Mouse (Mus musculus) heart, postnatal 0 days (tissue): ENCODE measurements around the gene Hs3st6. TPM values are rescaled to one million over a fixed set of nuclear protein-coding genes. Genes with fewer than 3 reads are reported as not detected.

ENCODE experiments used
- ATAC-seq: fragments of 200-750 bp; cut with Nextera tagmentation; 2 replicates; pipeline ENCODE4 v1.8.0; 2017; ENCODE audit warnings: low read depth, moderate number of reproducible peaks, moderate library complexity; ENCODE audit not compliant: insufficient read depth
- DNase-seq: peaks from one replicate; pipeline ENCODE4 v3.0.0-alpha.2; 2016; ENCODE audit warnings: low spot score
- H3K27ac ChIP-seq: fragments of 300-500 bp; sonication (generic); 2 replicates; pipeline ENCODE4 v1.5.1; 2014; ENCODE audit warnings: low read depth, mild to moderate bottlenecking
- H3K27me3 ChIP-seq: fragments of 300-500 bp; sonication (generic); 2 replicates; pipeline ENCODE4 v1.6.1; 2014; ENCODE audit warnings: low read length, mixed read lengths; ENCODE audit not compliant: control insufficient read depth, insufficient read depth
- H3K36me3 ChIP-seq: fragments of 300-500 bp; sonication (generic); replicated peaks from 2 replicates; pipeline ENCODE4 v1.6.1; 2014; ENCODE audit warnings: low read length, mixed read lengths; ENCODE audit not compliant: control insufficient read depth, insufficient read depth
- H3K4me1 ChIP-seq: fragments of 300-500 bp; sonication (generic); 2 replicates; pipeline ENCODE4 v1.6.1; 2014; ENCODE audit warnings: antibody characterized with exemption; ENCODE audit not compliant: control insufficient read depth, insufficient read depth
- H3K4me2 ChIP-seq: fragments of 300-500 bp; sonication (generic); 2 replicates; pipeline ENCODE4 v1.6.1; 2014; ENCODE audit warnings: low read depth, mild to moderate bottlenecking, low read length, moderate library complexity
- H3K4me3 ChIP-seq: fragments of 300-500 bp; sonication (generic); 2 replicates; pipeline ENCODE4 v1.5.1; 2014; ENCODE audit warnings: low read depth, low read length
- H3K9ac ChIP-seq: fragments of 300-500 bp; sonication (generic); replicated peaks from 2 replicates; pipeline ENCODE4 v1.6.1; 2014; ENCODE audit warnings: low read depth, low read length, mixed read lengths
- H3K9me3 ChIP-seq: fragments of 300-500 bp; sonication (generic); replicated peaks from 2 replicates; pipeline ENCODE4 v1.6.1; 2016; ENCODE audit warnings: low read length; ENCODE audit not compliant: control insufficient read depth
- CTCF ChIP-seq: IDR thresholded peaks from 2 replicates; pipeline ENCODE4 v1.5.1; 2016; ENCODE audit warnings: antibody characterized with exemption, control low read depth, low read depth
- EP300 ChIP-seq: IDR thresholded peaks from 2 replicates; pipeline ENCODE4 v1.6.1; 2016; ENCODE audit warnings: antibody characterized with exemption, low read depth
- WGBS: fragments of 180-500 bp; shearing (Covaris S2); extraction: QIAGEN DNeasy Blood & Tissue Kit; methylation state at CpG from one replicate; pipeline ENCODE4 v1.1.7; 2014; 5-methylcytosine and 5-hydroxymethylcytosine counted together
- polyA plus RNA-seq: library from polyadenylated mRNA; unstranded; fragments of >200 nt; fragmentation: Nextera tagmentation; extraction: Ambion mirVana; gene quantifications from 2 replicates; pipeline ENCODE4 v1.2.1, GENCODE M21; 2015
- total RNA-seq: library from RNA; depleted of rRNA; stranded (reverse); fragments of >200 nt; gene quantifications from 2 replicates; pipeline ENCODE4 v1.2.3, GENCODE M21; 2014; ENCODE audit warnings: low replicate concordance

Hs3st6 gene
- total and polyA plus RNA-seq, 2 experiments from 2014 or later = 0.14 to 0.23 TPM

DNA sequence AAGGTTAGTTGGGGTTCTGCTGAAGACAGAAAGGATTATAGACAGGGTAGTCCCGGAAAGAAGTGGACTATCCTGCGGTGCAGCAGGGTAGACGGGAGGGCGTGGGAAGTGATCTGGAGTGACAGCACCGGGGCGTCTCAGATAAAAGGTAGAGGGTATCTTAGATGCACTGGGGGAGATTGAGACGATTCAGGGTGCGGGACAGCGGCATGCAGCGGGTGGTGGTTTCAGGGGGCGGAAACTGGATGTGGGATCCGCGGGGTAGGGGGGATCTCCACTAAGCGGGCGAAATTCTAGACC lies 29.0 kb upstream of the Hs3st6 start:
- ATAC-seq (peak; percentile 7; the same call in 1 of the 2 replicates), DNase-seq (no peak)
- peak overlapping the region; percentile 91 for H3K4me3 ChIP-seq
- H3K9me3 ChIP-seq = no peaks in the 10 kb centered on the region
- H3K9ac ChIP-seq = peak overlapping the region; percentile 93
- WGBS = 1% methylated on average over 15 of the region's 15 CpGs
- H3K36me3 ChIP-seq = peaks cover 16% of the 10 kb centered on the region
- H3K4me2 ChIP-seq = peak overlapping the region; percentile 76
- no peaks in the 10 kb centered on the region for H3K27me3 ChIP-seq
- peaks cover 27% of the 10 kb centered on the region; the same call in 1 of the 2 replicates for H3K4me1 ChIP-seq
- H3K27ac ChIP-seq = peak overlapping the region; percentile 95
- TF ChIP-seq EP300 (no peak), CTCF (no peak)

DNA sequence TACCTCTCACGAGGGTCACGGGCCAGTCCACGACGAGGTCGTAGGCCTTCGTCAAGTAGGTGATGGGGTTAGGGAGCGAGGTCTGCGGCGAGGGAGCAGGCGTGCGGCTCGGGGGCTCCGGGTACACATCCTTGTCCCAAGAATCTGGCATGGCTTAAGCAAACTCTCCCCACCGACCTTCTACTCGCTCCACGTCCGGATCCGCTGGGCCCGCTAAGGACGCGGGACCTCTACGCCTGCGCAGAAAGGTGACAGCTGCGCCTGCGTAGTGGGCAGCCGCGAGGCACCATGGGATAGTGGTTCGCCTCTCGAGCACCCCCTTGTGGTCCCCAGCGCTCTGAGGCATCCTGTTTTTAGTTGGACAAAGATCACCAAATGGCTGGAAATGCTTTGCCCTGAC lies 28.6 kb upstream of the Hs3st6 start, which contains the start of gene Ndufb10:
Gene Ndufb10, minus strand, starts transcription at position 295 of the 400 bp plus-strand sequence.
- peak within 1 kb of the TSS; percentile 95 for H3K27ac ChIP-seq
- WGBS = under 1% methylated on average over 30 of the region's 30 CpGs
- H3K4me1 ChIP-seq = peaks cover 27% of the 10 kb centered on the region; the same call in 1 of the 2 replicates
- peak within 1 kb of the TSS; percentile 76 for H3K4me2 ChIP-seq
- peak within 1 kb of the TSS; percentile 91 for H3K4me3 ChIP-seq
- peak; percentile 93 for DNase-seq
- ATAC-seq = peak; percentile 77
- peaks cover 16% of the 10 kb centered on the region for H3K36me3 ChIP-seq
- TF ChIP-seq CTCF (peak; percentile 95), EP300 (no peak)
- H3K9ac ChIP-seq = peak within 1 kb of the TSS; percentile 93
- no peaks in the 10 kb centered on the region for H3K9me3 ChIP-seq
- no peaks in the 10 kb centered on the region for H3K27me3 ChIP-seq

DNA sequence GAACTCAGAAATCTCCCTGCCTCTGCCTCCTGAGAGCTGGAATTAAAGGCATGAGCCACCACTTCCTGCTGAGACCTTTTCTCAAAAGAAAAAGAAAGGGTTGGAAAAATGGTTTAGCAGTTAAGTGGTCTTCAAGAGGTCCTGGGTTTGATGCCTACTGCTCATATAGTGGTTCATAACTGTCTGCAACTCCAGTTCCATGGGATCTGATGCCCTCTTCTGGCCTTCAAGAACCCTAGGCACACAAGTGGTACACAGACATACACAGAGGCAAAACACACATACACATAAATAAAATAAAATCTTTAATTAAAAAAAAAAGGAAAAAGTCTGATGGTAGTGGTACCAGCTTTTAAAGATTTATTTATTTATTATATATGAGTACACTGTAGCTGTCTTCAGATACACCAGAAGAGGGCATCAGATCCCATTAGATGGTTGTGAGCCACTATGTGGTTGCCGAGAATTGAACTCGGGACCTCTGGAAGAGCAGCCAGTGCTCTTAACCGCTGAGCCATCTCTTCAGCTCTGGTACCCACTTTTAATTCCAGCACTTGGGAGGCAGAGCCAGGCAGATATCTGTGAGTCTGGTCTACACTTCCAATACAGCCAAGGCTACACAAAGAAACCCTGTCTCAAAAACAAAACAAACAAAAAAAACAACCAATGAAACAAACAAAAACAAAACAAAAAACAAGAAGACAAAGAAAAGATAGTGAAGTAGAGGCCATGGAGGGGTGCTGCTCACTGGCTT lies 27.0 kb upstream of the Hs3st6 start:
- no peak for TF ChIP-seq CTCF
- no peak for TF ChIP-seq EP300
- no peak for DNase-seq
- Histone ChIP-seq H3K36me3 (peaks cover 16% of the 10 kb centered on the region), H3K27me3 (no peaks in the 10 kb centered on the region), H3K4me1 (peaks cover 27% of the 10 kb centered on the region; the same call in 1 of the 2 replicates), H3K9ac (no peak overlapping the region), H3K4me3 (no peak overlapping the region), H3K27ac (no peak overlapping the region), H3K4me2 (no peak overlapping the region), H3K9me3 (no peaks in the 10 kb centered on the region)
- no peak for ATAC-seq
- WGBS = 72% methylated on average over 3 of the region's 3 CpGs

DNA sequence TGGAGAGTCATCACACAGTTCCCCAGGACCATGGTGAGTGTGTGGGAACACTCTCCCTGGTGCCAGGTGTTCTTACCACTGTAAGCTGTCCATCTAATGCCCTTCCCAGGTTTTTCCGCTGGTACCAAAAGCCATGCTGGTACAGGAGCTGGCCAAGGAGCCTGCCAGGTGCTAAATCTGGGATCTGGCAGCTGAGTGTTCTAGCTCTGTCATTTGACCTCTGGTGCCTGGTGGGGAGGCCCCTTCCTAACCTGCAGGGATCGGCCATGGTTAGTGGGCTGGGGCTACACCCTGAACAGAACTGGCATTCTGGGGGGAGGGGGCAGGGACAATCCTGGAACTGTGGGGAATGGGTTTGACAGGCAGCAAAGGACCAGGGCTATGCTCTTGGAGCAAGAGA lies 25.2 kb upstream of the Hs3st6 start, which contains the start of gene Rpl3l:
Gene Rpl3l, plus strand, starts transcription at position 203 of the 400 bp plus-strand sequence.
- no peak for DNase-seq
- no peak for TF ChIP-seq CTCF
- TF ChIP-seq EP300 = no peak
- H3K27ac ChIP-seq = no peak within 1 kb of the TSS
- H3K27me3 ChIP-seq = no peaks in the 10 kb centered on the region
- WGBS = 54% methylated on average over 2 of the region's 2 CpGs
- no peaks in the 10 kb centered on the region for H3K9me3 ChIP-seq
- H3K4me2 ChIP-seq = no peak within 1 kb of the TSS
- H3K9ac ChIP-seq = no peak within 1 kb of the TSS
- no peak within 1 kb of the TSS for H3K4me3 ChIP-seq
- peaks cover under 1% of the 10 kb centered on the region; the same call in 1 of the 2 replicates for H3K36me3 ChIP-seq
- ATAC-seq = no peak
- H3K4me1 ChIP-seq = peaks cover 23% of the 10 kb centered on the region

DNA sequence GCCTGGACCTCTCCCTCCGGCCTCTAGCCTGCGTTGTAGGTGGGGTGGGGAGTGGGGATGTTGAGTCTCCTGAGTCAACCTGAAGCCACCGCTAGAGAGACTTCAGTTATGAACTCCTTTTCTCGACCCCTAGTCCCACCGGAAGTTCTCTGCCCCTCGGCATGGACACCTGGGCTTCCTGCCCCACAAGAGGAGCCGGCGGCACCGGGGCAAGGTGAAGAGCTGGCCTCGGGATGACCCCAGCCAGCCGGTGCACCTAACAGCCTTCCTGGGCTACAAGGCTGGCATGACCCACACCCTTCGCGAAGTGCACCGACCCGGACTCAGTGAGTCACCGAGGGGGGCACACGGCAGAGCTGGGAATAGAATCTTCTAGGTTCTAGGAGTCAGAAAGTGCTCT lies 24.6 kb upstream of the Hs3st6 start:
- no peaks in the 10 kb centered on the region for H3K9me3 ChIP-seq
- H3K27ac ChIP-seq = no peak overlapping the region
- H3K4me2 ChIP-seq = no peak overlapping the region
- H3K4me3 ChIP-seq = no peak overlapping the region
- peaks cover 24% of the 10 kb centered on the region for H3K4me1 ChIP-seq
- TF ChIP-seq EP300 = no peak
- TF ChIP-seq CTCF = no peak
- H3K9ac ChIP-seq = no peak overlapping the region
- 63% methylated on average over 17 of the region's 17 CpGs for WGBS
- DNase-seq = no peak
- no peaks in the 10 kb centered on the region for H3K36me3 ChIP-seq
- no peaks in the 10 kb centered on the region for H3K27me3 ChIP-seq
- ATAC-seq = no peak
